Mouse (Mus musculus) C2C12 (cell line): ENCODE results near the gene Leo1. TPM values are rescaled to one million over a fixed set of nuclear protein-coding genes. Genes with fewer than 3 reads are reported as not detected.

ENCODE experiments used
- H3K27me3 ChIP-seq: one replicate; pipeline ENCODE4 v1.6.1; 2011; ENCODE audit not compliant: control insufficient read depth, insufficient read depth, insufficient read length
- H3K36me3 ChIP-seq: one replicate; pipeline ENCODE4 v1.6.1; 2011; ENCODE audit not compliant: control insufficient read depth, insufficient read depth
- H3K4me3 ChIP-seq: one replicate; pipeline ENCODE4 v1.5.1; 2011; ENCODE audit warnings: mild to moderate bottlenecking, control low read depth; ENCODE audit not compliant: poor library complexity, insufficient read depth, severe bottlenecking
- H3K79me2 ChIP-seq: one replicate; pipeline ENCODE4 v1.6.1; 2011; ENCODE audit not compliant: control insufficient read depth, insufficient read depth
- H3K79me3 ChIP-seq: one replicate; pipeline ENCODE4 v1.6.1; 2011; ENCODE audit warnings: low read depth, control low read depth
- H3ac ChIP-seq: one replicate; pipeline ENCODE3; 2011; ENCODE audit warnings: low read depth; ENCODE audit not compliant: control insufficient read depth, insufficient read length
- CEBPB ChIP-seq: IDR thresholded peaks from one replicate; pipeline ENCODE4 v1.6.1; 2011; ENCODE audit warnings: low read depth, mild to moderate bottlenecking, control low read depth, moderate library complexity
- CTCF ChIP-seq: IDR thresholded peaks from one replicate; pipeline ENCODE4 v1.5.1; 2011; ENCODE audit not compliant: control insufficient read depth, insufficient read depth, insufficient read length
- FOSL1 ChIP-seq: IDR thresholded peaks from one replicate; pipeline ENCODE4 v1.8.0; 2011; ENCODE audit warnings: mild to moderate bottlenecking, low read length; ENCODE audit not compliant: poor library complexity, insufficient read depth, severe bottlenecking
- MAX ChIP-seq: IDR thresholded peaks from one replicate; pipeline ENCODE4 v1.6.1; 2011; ENCODE audit warnings: mild to moderate bottlenecking, control low read depth
- MYOD1 ChIP-seq: IDR thresholded peaks from one replicate; pipeline ENCODE4 v1.6.1; 2011; ENCODE audit warnings: low read depth; ENCODE audit not compliant: control insufficient read depth, insufficient read length
- MYOG ChIP-seq: IDR thresholded peaks from one replicate; pipeline ENCODE4 v1.6.1; 2011; ENCODE audit not compliant: control insufficient read depth, insufficient read length; ENCODE audit errors: extremely low read depth
- USF1 ChIP-seq: IDR thresholded peaks from one replicate; pipeline ENCODE4 v1.6.1; 2011; ENCODE audit warnings: low read depth, mild to moderate bottlenecking, control low read depth, moderate library complexity
- polyA plus RNA-seq: library from polyadenylated mRNA; unstranded; fragments of >200 nt; fragmentation: generic; extraction: Trizol; gene quantifications from one replicate; pipeline ENCODE4 v1.2.1, GENCODE M21; 2012; ENCODE audit warnings: missing spikeins

Leo1 gene
- polyA plus RNA-seq, 1 experiment = 16.4 TPM

- Histone ChIP-seq H3K79me3 (no peaks in the 10 kb centered on the region), H3ac (no peak overlapping the region), H3K27me3 (no peaks in the 10 kb centered on the region), H3K79me2 (peaks cover 13% of the 10 kb centered on the region), H3K36me3 (no peaks in the 10 kb centered on the region), H3K4me3 (no peak overlapping the region)
- TF ChIP-seq CEBPB = no peak
Observed at GRCm38 (mm10) chr9:75428274-75428600, 13.1 kb upstream of the Leo1 start.

GRCm38 (mm10) chr9:75429040-75429439 lies 12.3 kb upstream of the Leo1 start:
- Histone ChIP-seq H3K27me3 (no peaks in the 10 kb centered on the region), H3K4me3 (no peak overlapping the region), H3ac (no peak overlapping the region), H3K79me2 (peaks cover 11% of the 10 kb centered on the region), H3K79me3 (no peaks in the 10 kb centered on the region), H3K36me3 (no peaks in the 10 kb centered on the region)
- TF ChIP-seq MYOG = no peak
- no peak for TF ChIP-seq CEBPB
- TF ChIP-seq USF1 = no peak
- no peak for TF ChIP-seq MAX
- TF ChIP-seq CTCF = no peak
- TF ChIP-seq FOSL1 = no peak
- TF ChIP-seq MYOD1 = no peak

- no peak overlapping the region for H3K4me3 ChIP-seq
- no peaks in the 10 kb centered on the region for H3K79me3 ChIP-seq
- peaks cover 7% of the 10 kb centered on the region for H3K79me2 ChIP-seq
- H3K36me3 ChIP-seq = no peaks in the 10 kb centered on the region
- TF ChIP-seq MYOG (no peak), FOSL1 (no peak), MAX (no peak), USF1 (no peak), CTCF (no peak), MYOD1 (no peak), CEBPB (no peak)
- no peaks in the 10 kb centered on the region for H3K27me3 ChIP-seq
- no peak overlapping the region for H3ac ChIP-seq
Observed at GRCm38 (mm10) chr9:75429657-75430056, 11.7 kb upstream of the Leo1 start.

- H3K36me3 ChIP-seq = no peaks in the 10 kb centered on the region
- H3K4me3 ChIP-seq = no peak overlapping the region
- H3ac ChIP-seq = no peak overlapping the region
- no peaks in the 10 kb centered on the region for H3K27me3 ChIP-seq
- no peaks in the 10 kb centered on the region for H3K79me3 ChIP-seq
- H3K79me2 ChIP-seq = no peaks in the 10 kb centered on the region
- TF ChIP-seq FOSL1 (no peak), MYOG (no peak), CEBPB (no peak), MYOD1 (no peak), MAX (no peak), USF1 (no peak), CTCF (no peak)
Observed at GRCm38 (mm10) chr9:75430822-75431621, 10.3 kb upstream of the Leo1 start.

GRCm38 (mm10) chr9:75432694-75433093 lies 8.6 kb upstream of the Leo1 start:
- TF ChIP-seq MYOG = no peak
- no peak for TF ChIP-seq CEBPB
- TF ChIP-seq USF1 = no peak
- no peak for TF ChIP-seq MYOD1
- TF ChIP-seq FOSL1 = no peak
- TF ChIP-seq CTCF = no peak
- TF ChIP-seq MAX = no peak
- Histone ChIP-seq H3K79me2 (no peaks in the 10 kb centered on the region), H3ac (no peak overlapping the region), H3K36me3 (no peaks in the 10 kb centered on the region), H3K27me3 (no peaks in the 10 kb centered on the region), H3K79me3 (no peaks in the 10 kb centered on the region), H3K4me3 (no peak overlapping the region)

- Histone ChIP-seq H3K79me2 (no peaks in the 10 kb centered on the region), H3K36me3 (no peaks in the 10 kb centered on the region), H3ac (no peak overlapping the region), H3K4me3 (no peak overlapping the region), H3K27me3 (no peaks in the 10 kb centered on the region), H3K79me3 (no peaks in the 10 kb centered on the region)
- TF ChIP-seq FOSL1 = no peak
- peak; percentile 15 for TF ChIP-seq CTCF
Observed at GRCm38 (mm10) chr9:75434172-75434793, 7.0 kb upstream of the Leo1 start.
